Mouse (Mus musculus): ENCODE data around the gene Pcp4l1. TPM values are rescaled to one million over a fixed set of nuclear protein-coding genes. Genes with fewer than 3 reads are reported as not detected.
A peak's percentile ranks its signal among the peaks of the same experiment; 100 is the strongest.
"Not testable (repeated sequence)": the region's sequence is repeated elsewhere in the genome, so short reads cannot be mapped to it uniquely, and the experiment has no call there.

Gene Pcp4l1
- 100 to 1,000 TPM; 180 to 188 TPM for total RNA-seq (2021)
- long read RNA-seq, experiment 1, transcript Pcp4l1-201 (3 exons, 1,577 nt): major isoform, 287 of 296 reads
- long read RNA-seq, experiment 1, partial matches to known transcripts: 1 of 296 reads
- long read RNA-seq, experiment 1, other reads (novel, unspliced or antisense): 8 of 296 reads
- long read RNA-seq, experiment 2, transcript Pcp4l1-201 (3 exons, 1,577 nt): major isoform, 209 of 220 reads
- long read RNA-seq, experiment 2, partial matches to known transcripts: 0 of 220 reads
- long read RNA-seq, experiment 2, other reads (novel, unspliced or antisense): 11 of 220 reads

GRCm38 (mm10) chr1:171195887-171196397 lies at the start of gene Pcp4l1:
TSS of gene Pcp4l1 (minus strand) at chr1:171196268.
- peak; percentile 76 to 79 for DNase-seq
- intact Hi-C loops (cut with DNase I): no loop called here

- intact Hi-C loops (cut with DNase I): no loop called here
- no peak for DNase-seq
Measured at GRCm38 (mm10) chr1:171245353-171245752, 49.3 kb upstream of the Pcp4l1 start.

DNA sequence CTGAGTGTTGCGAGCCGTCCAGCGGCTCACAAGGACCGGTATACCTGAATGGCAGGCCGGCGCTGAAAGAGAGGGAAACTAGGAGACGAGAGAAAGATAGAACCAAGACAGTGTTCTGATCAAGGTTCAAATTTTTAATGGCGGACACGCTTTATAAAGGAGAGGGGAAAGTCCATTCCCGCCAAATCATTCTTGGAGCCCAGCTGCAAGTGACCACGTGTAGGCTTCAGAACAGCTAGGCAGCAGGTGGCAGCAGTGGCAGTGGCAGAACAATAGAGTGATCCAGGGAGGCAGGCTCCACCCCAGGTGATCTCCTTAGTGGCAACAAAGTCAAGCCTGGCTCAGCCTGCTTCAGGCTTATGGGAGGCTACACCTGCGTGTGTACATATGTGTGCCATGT lies 45.9 kb upstream of the Pcp4l1 start:
- intact Hi-C loops (cut with DNase I): loop anchor here (5.0 kb wide), 1 partner anchor 40 kb away; the partner anchor contains the start of gene Ppox
- DNase-seq: not testable (repeated sequence)

GRCm38 (mm10) chr1:171240911-171241310 lies 44.8 kb upstream of the Pcp4l1 start:
- DNase-seq: no peak
- intact Hi-C loops (cut with DNase I): loop anchor here (5.0 kb wide), 1 partner anchor 41 kb away; the partner anchor contains the start of gene Ppox

- intact Hi-C loops (cut with DNase I): loop anchor here (2.0 to 5.0 kb wide), 3 partner anchors 17 to 123 kb away; partner anchors contain the start of genes Ppox and Tomm40l
- peak in 1 of 2 experiments; percentile 54 for DNase-seq
Measured at GRCm38 (mm10) chr1:171239992-171240744, 44.1 kb upstream of the Pcp4l1 start.

DNA sequence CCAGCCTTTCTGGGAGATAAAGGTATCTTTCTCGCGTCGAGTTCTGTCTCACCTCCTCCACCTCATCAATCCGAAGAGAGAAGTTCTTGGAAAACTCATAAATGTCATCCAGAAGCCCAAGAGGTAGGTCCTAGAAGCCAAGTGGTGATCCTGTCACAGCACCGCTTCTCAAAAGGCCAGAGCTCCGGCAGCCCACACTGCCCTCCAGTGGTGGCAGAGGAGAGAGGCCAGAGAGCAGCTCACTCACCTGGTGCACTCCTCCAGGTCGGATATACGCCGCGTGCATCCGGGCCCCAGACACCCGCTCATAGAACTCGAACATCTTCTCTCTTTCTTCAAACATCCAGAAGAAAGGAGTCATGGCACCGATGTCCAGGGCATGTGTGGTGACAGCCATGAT lies 42.4 kb upstream of the Pcp4l1 start:
- DNase-seq: peak; percentile 71 to 73
- intact Hi-C loops (cut with DNase I): loop anchor here (2.0 to 5.0 kb wide), 2 partner anchors 16 to 121 kb away; partner anchors contain the start of gene Tomm40l

- intact Hi-C loops (cut with DNase I): loop anchor here (5.0 kb wide), 1 partner anchor 120 kb away; no protein-coding TSS in a partner anchor
- DNase-seq: no peak
Measured at GRCm38 (mm10) chr1:171237438-171237837, 41.4 kb upstream of the Pcp4l1 start.

DNA sequence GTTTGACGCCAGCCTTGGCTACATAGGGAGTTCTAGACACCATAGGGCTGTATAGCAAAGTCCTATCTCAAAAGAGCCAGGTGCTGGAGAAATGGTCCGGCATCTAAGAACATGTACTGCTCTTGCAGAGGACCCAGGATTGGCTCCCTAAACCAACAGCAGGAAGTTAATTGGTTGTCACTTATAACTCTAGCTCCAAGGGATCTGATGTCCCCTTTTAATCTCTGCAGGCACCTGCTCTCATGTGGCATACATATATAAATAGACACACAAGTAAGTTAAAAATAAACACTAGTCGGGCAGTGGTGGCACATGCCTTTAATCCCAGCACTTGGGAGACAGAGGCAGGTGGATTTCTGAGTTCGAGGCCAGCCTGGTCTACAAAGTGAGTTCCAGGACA lies 39.7 kb upstream of the Pcp4l1 start:
- no peak for DNase-seq
- intact Hi-C loops (cut with DNase I): loop anchor here (5.0 kb wide), 1 partner anchor 118 kb away; no protein-coding TSS in a partner anchor

DNA sequence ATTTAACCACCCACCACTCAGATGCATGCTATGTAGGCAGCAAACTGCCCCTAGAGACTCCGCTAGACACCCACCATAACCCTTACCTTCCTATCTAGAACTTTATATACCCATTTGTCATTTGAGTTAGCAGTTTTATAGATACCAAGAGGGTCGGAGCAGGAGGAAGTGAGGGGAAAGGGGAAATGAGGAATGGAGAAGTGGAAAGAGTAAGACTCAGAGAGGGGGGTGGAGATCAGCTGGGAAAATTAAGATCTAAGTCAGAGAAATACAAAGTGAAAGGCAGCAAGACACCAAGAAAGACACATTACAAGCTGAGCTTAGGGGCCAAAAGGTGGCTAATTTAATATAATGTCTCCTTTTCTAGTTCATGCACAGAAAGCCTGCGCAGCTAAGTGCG lies 38.5 kb upstream of the Pcp4l1 start:
- no peak for DNase-seq
- intact Hi-C loops (cut with DNase I): no loop called here

DNA sequence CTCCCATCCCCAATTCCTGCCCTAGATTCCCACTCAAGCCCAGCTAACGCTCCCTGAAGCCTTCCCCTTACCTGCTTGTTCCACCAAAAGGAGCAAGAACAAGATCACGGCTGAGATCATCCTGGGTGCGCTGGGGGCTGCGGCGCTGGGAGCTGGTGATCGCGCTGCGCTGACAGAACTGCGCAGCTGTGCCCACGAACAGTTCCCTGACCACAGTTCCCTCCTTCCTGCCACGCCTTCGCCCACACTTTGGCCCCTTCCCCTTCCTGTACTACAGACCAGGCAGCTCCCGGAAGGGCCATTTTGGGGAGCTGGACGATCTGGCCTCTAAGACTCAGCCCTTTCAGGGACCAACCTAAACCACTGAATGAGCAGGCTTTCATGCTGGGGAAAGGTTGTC lies 38.1 kb upstream of the Pcp4l1 start, which contains the start of gene Fcer1g:
Fcer1g (minus strand) TSS at position 240 of the 400 bp plus-strand sequence.
- intact Hi-C loops (cut with DNase I): no loop called here
- DNase-seq: no peak

GRCm38 (mm10) chr1:171232800-171233730 lies 37.0 kb upstream of the Pcp4l1 start:
- intact Hi-C loops (cut with DNase I): no loop called here
- no peak for DNase-seq

DNA sequence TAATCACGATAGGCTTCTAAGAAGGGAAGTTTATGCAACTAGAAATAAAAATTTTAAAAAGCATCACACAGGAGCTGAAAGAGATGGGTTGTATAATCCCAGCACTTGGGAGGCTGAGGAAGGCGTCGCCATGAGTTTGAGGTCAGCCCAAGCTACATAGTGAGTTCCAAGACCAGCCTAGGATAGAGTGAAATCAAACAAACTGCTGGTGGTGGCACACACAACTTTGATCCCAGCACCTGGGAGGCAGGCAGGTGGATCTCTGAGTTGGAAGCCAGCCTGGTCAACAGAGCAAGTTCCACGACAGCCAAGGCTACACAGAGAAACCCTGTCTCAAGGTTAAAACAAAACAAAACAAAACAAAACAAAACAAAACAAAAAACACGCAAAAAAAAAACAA lies 36.3 kb upstream of the Pcp4l1 start:
- intact Hi-C loops (cut with DNase I): no loop called here
- DNase-seq: no peak

DNA sequence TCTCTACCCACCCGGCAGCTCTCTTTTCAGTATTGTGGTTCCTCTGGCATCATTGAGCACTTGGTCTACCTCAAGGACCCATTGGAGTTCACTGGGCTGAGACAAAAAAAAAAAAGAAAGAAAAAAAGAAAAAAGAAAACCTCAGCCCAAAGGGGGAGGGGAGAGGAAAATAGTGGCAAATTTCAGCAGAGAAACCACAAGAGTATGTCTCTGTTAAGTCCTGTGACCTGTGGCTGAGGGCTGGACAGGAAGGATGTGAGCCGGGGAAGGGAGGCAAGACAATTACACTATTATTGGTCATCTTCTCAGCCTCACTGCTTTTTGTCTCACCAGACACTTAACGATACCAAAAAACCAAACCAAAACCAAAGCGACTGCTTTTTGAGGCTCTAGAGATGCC lies 35.8 kb upstream of the Pcp4l1 start:
- DNase-seq: no peak
- intact Hi-C loops (cut with DNase I): no loop called here

GRCm38 (mm10) chr1:171230215-171230614 lies 34.1 kb upstream of the Pcp4l1 start:
- no peak for DNase-seq
- intact Hi-C loops (cut with DNase I): no loop called here

DNA sequence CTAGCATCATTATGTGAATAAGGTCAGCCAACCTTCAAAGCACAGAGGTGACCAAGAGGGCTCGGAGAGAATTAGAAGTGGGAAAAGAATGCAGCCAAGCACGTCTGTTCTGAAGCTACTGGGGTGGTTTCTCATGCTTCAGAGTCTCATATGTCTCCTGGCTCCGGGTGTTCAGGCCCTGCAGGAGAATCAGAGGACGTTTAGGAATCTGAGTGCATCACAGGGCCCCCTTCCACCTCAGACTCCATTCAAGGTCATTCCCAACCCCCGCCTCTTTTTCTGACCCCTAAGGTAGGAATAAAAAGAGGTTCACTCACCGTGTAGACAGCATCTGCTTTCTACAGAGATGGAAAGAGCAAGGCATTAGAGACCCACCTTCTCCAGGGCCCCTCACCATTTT lies 33.7 kb upstream of the Pcp4l1 start:
- intact Hi-C loops (cut with DNase I): no loop called here
- no peak for DNase-seq

DNA sequence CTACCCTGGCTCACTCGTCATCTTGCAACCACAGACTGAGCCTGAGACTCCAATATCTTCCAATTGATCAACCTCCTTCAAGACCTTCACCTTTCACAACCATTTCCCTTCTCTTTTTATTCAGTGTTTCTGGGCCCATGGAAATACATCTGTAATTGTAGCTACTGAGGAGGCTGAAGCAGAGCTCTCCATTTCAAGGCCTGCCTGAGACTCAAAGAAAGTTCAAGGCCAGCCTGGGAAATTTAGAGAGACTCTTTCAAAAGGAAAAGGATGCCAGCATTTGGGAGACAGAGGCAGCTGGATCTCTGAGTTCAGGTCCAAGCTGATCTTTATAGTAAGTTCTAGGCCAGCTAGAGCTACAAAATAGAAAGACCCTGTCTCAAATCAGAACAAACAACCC lies 31.8 kb upstream of the Pcp4l1 start:
- intact Hi-C loops (cut with DNase I): no loop called here
- no peak for DNase-seq

- intact Hi-C loops (cut with DNase I): no loop called here
- no peak for DNase-seq
Measured at GRCm38 (mm10) chr1:171226780-171227179, 30.7 kb upstream of the Pcp4l1 start.

GRCm38 (mm10) chr1:171224857-171225256 lies 28.8 kb upstream of the Pcp4l1 start, which contains the start of gene Apoa2:
TSS of gene Apoa2 (plus strand) at chr1:171225054.
- intact Hi-C loops (cut with DNase I): loop anchor here (2.0 kb wide), 1 partner anchor 58 kb away; no protein-coding TSS in a partner anchor
- DNase-seq: no peak

DNA sequence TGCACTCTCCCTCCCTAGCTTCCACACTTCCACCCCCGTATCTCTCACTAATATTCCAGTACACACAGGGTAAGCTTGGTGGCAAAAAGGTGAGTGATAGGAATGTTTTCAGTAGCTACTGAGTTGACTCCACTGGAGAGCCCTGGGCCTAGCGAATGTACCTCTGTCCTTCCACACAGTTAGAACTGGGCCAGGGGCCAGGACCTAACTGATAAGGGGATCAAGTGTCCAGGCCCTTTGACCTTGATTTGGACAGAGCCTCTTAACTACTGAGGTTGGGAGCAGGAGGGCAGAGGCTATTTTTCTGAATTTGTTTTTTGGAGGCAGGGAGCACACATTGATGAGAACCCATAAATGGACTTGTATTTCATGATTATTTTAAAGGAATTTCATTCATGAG lies 27.7 kb upstream of the Pcp4l1 start:
- intact Hi-C loops (cut with DNase I): loop anchor here (2.0 kb wide), 3 partner anchors 15 to 59 kb away; no protein-coding TSS in a partner anchor
- DNase-seq: no peak

- intact Hi-C loops (cut with DNase I): loop anchor here (2.0 kb wide), 2 partner anchors 16 to 34 kb away; no protein-coding TSS in a partner anchor
- DNase-seq: no peak
Measured at GRCm38 (mm10) chr1:171223168-171223567, 27.1 kb upstream of the Pcp4l1 start.
